Mouse (Mus musculus) midbrain, embryonic 11.5 days (tissue): ENCODE measurements around the gene C2cd3. TPM values are rescaled to one million over a fixed set of nuclear protein-coding genes. Genes with fewer than 3 reads are reported as not detected.

Experiments
- ATAC-seq: fragments of 200-750 bp; cut with Nextera tagmentation; 2 replicates; pipeline ENCODE4 v1.8.0; 2017; ENCODE audit warnings: moderate TSS enrichment, moderate library complexity; ENCODE audit not compliant: low FRiP score
- DNase-seq: peaks from one replicate; pipeline ENCODE4 v3.0.0; 2015; ENCODE audit warnings: low spot score; ENCODE audit errors: missing footprints
- H3K27ac ChIP-seq: fragments of 300-500 bp; sonication (generic); 2 replicates; pipeline ENCODE4 v1.5.1; 2014; ENCODE audit warnings: low read depth, low read length
- H3K27me3 ChIP-seq: fragments of 300-500 bp; sonication (generic); 2 replicates; pipeline ENCODE4 v1.6.1; 2014; ENCODE audit warnings: mild to moderate bottlenecking, low read length, moderate library complexity, mixed read lengths; ENCODE audit not compliant: control insufficient read depth, insufficient read depth
- H3K36me3 ChIP-seq: fragments of 300-500 bp; sonication (generic); 2 replicates; pipeline ENCODE4 v1.6.1; 2014; ENCODE audit warnings: mild to moderate bottlenecking, low read length, moderate library complexity, mixed read lengths; ENCODE audit not compliant: control insufficient read depth, insufficient read depth
- H3K4me1 ChIP-seq: fragments of 300-500 bp; sonication (generic); 2 replicates; pipeline ENCODE4 v1.6.1; 2014; ENCODE audit warnings: low read length; ENCODE audit not compliant: control insufficient read depth, insufficient read depth
- H3K4me2 ChIP-seq: fragments of 300-500 bp; sonication (generic); 2 replicates; pipeline ENCODE4 v1.6.1; 2014; ENCODE audit warnings: mild to moderate bottlenecking, moderate library complexity
- H3K4me3 ChIP-seq: fragments of 300-500 bp; sonication (generic); 2 replicates; pipeline ENCODE4 v1.5.1; 2014; ENCODE audit warnings: low read depth, low read length
- H3K9ac ChIP-seq: fragments of 300-500 bp; sonication (generic); 2 replicates; pipeline ENCODE4 v1.6.1; 2014; ENCODE audit warnings: low read length
- H3K9me3 ChIP-seq: fragments of 300-500 bp; sonication (generic); 2 replicates; pipeline ENCODE4 v1.6.1; 2016; ENCODE audit warnings: low read length; ENCODE audit not compliant: control insufficient read depth
- WGBS: fragments of 180-500 bp; shearing (Covaris S2); extraction: QIAGEN DNeasy Blood & Tissue Kit; methylation state at CpG from one replicate; pipeline ENCODE4 v1.1.7; 2014; 5-methylcytosine and 5-hydroxymethylcytosine counted together
- polyA plus RNA-seq: library from polyadenylated mRNA; unstranded; fragments of >200 nt; fragmentation: Nextera tagmentation; extraction: Ambion mirVana; gene quantifications from 2 replicates; pipeline ENCODE4 v1.2.1, GENCODE M21; 2014

The C2cd3 gene
- polyA plus RNA-seq, 1 experiment from 2014 or later: 36.0 TPM

DNA sequence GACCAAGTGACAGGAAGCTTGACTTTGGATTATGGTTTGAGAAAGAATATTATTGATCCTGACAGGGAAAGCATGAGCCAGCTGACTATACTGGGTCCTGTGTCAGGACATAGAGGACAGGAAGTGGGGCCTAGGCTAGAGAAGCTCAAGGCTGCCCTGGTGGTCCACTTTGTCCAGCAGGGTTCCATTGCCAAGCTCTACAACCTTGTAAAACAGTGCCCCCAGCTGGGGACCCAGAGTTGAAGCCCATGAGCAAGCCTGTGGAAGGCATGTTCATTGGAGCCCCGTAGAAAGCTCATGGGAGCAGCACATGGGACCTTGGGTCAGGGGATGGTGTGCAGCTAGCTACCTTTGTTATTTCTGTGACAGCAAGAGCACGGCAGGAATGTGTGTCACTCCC lies 20.2 kb downstream of the C2cd3 start:
- no peak overlapping the region for H3K4me2 ChIP-seq
- H3K27ac ChIP-seq: no peak overlapping the region
- peaks cover 13% of the 10 kb centered on the region for H3K36me3 ChIP-seq
- ATAC-seq (no peak), DNase-seq (peak; percentile 70)
- H3K4me3 ChIP-seq: no peak overlapping the region
- no peaks in the 10 kb centered on the region for H3K9me3 ChIP-seq
- no peaks in the 10 kb centered on the region for H3K4me1 ChIP-seq
- no peaks in the 10 kb centered on the region for H3K27me3 ChIP-seq
- H3K9ac ChIP-seq: no peak overlapping the region
- WGBS: 85% methylated on average over 2 of the region's 2 CpGs

DNA sequence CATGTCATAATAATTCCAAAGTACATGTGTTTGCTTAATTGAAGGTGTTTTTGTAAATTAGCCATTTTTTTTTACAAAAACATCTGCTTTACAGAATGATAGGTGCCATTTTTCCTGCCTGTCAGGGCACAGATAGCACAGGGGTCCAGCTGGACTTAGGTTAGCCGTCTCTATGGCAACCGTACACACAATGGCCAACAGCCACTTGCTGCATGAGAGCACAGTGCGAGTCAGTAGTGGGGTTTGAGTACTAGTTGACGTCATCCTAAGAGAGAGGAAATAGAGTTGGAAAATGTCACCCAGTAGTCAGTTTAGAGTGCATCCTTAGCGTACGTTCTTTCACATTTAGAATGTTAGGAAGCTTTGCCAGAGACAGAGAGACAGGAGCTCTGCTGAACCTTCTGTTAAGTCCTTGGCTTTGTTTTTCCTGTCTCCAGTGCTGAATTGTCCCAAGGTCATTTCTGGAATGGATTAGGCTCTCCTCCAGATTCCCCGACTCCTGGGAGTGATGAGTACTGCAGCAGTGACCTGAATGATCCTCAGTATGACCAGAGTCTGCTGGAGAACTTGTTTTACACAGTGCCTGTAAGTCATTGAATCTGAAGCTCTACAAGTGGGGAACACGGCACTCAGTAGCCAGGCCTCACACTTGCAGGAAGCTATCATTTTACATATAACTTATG lies 27.3 kb downstream of the C2cd3 start:
- ATAC-seq (peak; percentile 78), DNase-seq (peak; percentile 80)
- Histone ChIP-seq H3K4me1 (no peaks in the 10 kb centered on the region), H3K36me3 (peaks cover 28% of the 10 kb centered on the region), H3K4me2 (no peak overlapping the region), H3K4me3 (no peak overlapping the region), H3K9ac (no peak overlapping the region), H3K27ac (no peak overlapping the region), H3K27me3 (no peaks in the 10 kb centered on the region), H3K9me3 (no peaks in the 10 kb centered on the region)
- 58% methylated on average over 8 of the region's 8 CpGs for WGBS

DNA sequence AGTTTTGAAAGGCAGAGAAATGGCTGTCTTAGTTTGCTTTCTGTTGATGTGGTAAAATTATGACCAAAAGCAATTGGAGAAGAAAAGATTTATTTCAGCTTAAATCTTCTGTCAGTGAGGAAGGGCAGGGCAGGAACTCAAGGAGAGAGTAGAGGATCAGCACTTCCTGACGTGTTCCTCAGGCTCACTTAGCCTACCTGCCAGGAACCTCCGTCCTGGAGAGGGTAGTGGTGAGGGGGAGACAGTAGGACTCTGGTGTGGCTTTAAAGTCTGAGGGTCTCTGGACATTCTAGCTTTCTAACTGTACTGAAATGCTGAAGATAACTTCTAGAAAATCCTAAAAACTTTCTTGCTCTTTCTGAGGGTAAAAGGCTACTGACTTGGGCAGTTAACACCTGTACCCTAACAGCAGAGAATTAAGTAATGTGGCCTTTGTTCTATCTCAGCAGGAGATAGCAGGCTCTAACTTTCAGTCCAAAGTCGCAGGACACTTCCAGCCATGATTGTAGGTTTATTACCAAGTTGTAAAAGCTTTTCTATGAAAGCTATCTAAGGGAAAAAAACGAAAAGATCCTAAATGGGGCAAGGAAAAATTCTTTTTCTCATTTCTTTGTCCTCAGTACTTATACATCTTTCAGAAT lies 29.0 kb downstream of the C2cd3 start:
- H3K36me3 ChIP-seq: peaks cover 26% of the 10 kb centered on the region
- no peak overlapping the region for H3K4me3 ChIP-seq
- DNase-seq (peak; percentile 12), ATAC-seq (no peak)
- H3K9me3 ChIP-seq: no peaks in the 10 kb centered on the region
- no peaks in the 10 kb centered on the region for H3K27me3 ChIP-seq
- H3K4me2 ChIP-seq: no peak overlapping the region
- H3K27ac ChIP-seq: no peak overlapping the region
- no peaks in the 10 kb centered on the region for H3K4me1 ChIP-seq
- H3K9ac ChIP-seq: no peak overlapping the region
- 77% methylated on average over 4 of the region's 4 CpGs for WGBS

DNA sequence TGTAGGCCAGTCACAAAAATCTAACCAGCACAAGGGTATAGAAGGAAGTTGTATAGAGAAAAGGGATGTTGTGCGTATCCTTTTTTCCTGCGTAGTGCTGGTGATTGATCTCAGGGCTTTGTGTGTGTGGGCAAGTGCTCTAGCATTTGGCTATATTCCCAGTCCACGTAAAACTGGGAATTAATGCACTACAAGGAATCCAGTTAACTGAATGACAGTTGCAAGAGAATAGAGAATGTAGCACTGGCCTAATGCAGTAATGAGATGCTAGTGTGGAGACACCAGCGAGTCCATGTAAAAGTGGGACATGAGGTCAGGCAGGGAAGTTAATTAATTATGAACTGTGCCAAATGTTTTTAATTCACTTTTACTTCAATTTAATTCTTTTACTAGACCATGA lies 30.7 kb downstream of the C2cd3 start:
- peaks cover 29% of the 10 kb centered on the region for H3K36me3 ChIP-seq
- H3K4me2 ChIP-seq: no peak overlapping the region
- no peaks in the 10 kb centered on the region for H3K9me3 ChIP-seq
- DNase-seq (no peak), ATAC-seq (no peak)
- H3K4me1 ChIP-seq: no peaks in the 10 kb centered on the region
- no peak overlapping the region for H3K27ac ChIP-seq
- WGBS: 93% methylated on average over 4 of the region's 4 CpGs
- no peak overlapping the region for H3K9ac ChIP-seq
- no peak overlapping the region for H3K4me3 ChIP-seq
- H3K27me3 ChIP-seq: no peaks in the 10 kb centered on the region

GRCm38 (mm10) chr7:100407677-100408076 lies 35.6 kb downstream of the C2cd3 start:
- Histone ChIP-seq H3K27ac (no peak overlapping the region), H3K36me3 (peaks cover 28% of the 10 kb centered on the region), H3K9me3 (no peaks in the 10 kb centered on the region), H3K4me3 (no peak overlapping the region), H3K27me3 (no peaks in the 10 kb centered on the region), H3K4me1 (no peaks in the 10 kb centered on the region), H3K4me2 (no peak overlapping the region), H3K9ac (no peak overlapping the region)
- DNase-seq (no peak), ATAC-seq (no peak)
- WGBS: 94% methylated on average over 5 of the region's 5 CpGs

DNA sequence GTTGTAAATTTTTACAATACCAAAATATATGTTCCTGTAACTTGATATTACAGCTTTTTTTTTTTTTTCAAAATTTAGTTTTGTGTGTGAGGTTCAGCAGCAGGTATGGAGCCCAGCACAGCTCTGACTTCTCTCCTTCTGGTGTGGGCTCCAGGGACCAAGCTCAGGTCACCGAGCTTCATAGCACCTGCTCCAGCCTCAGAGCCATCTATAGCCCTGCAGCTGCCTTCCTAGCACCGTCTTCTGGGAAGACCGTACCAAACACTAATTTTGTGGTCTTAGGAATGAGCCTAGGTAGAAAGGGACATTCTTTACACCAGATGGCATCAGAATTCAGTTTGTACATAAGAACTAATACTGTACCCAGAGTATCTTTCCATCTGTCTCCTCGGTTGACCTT lies 36.7 kb downstream of the C2cd3 start:
- Histone ChIP-seq H3K9ac (no peak overlapping the region), H3K4me3 (no peak overlapping the region), H3K36me3 (peaks cover 23% of the 10 kb centered on the region), H3K9me3 (no peaks in the 10 kb centered on the region), H3K4me2 (no peak overlapping the region), H3K4me1 (no peaks in the 10 kb centered on the region), H3K27ac (no peak overlapping the region), H3K27me3 (no peaks in the 10 kb centered on the region)
- 94% methylated on average over 4 of the region's 4 CpGs for WGBS
- ATAC-seq (no peak), DNase-seq (no peak)

DNA sequence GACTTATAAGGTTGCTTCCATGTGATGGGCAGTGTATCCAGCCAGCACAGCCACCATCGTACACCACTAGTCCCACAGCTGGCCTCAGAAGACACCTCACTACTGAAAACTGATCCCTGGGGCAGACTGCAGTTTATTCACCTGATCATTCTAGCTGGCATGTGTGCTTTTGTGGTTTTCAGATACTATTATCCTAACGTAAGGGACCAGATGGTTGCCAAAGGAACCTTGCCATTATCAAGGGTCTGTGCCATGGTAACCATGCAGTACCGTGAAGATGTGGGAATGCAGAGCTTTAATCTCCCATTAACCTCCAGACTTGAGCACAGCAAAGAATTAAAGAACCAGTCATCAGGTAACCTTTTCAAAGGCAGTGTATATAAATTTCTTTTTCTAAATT lies 53.8 kb downstream of the C2cd3 start:
- WGBS: 90% methylated on average over 3 of the region's 3 CpGs
- Histone ChIP-seq H3K4me1 (no peaks in the 10 kb centered on the region), H3K36me3 (peaks cover 35% of the 10 kb centered on the region), H3K4me3 (no peak overlapping the region), H3K4me2 (no peak overlapping the region), H3K27ac (no peak overlapping the region), H3K9me3 (no peaks in the 10 kb centered on the region), H3K9ac (no peak overlapping the region), H3K27me3 (no peaks in the 10 kb centered on the region)
- DNase-seq (no peak), ATAC-seq (no peak)

GRCm38 (mm10) chr7:100429102-100429501 lies 57.1 kb downstream of the C2cd3 start:
- DNase-seq (no peak), ATAC-seq (no peak)
- Histone ChIP-seq H3K4me3 (no peak overlapping the region), H3K36me3 (peaks cover 43% of the 10 kb centered on the region), H3K27ac (no peak overlapping the region), H3K27me3 (no peaks in the 10 kb centered on the region), H3K9me3 (no peaks in the 10 kb centered on the region), H3K4me2 (no peak overlapping the region), H3K4me1 (no peaks in the 10 kb centered on the region), H3K9ac (no peak overlapping the region)
- 75% methylated on average over 3 of the region's 3 CpGs for WGBS

- no peak for DNase-seq
- no peak for ATAC-seq
- H3K27me3 ChIP-seq: no peaks in the 10 kb centered on the region
- peaks cover 35% of the 10 kb centered on the region for H3K36me3 ChIP-seq
- H3K27ac ChIP-seq: no peak overlapping the region
- no peaks in the 10 kb centered on the region for H3K9me3 ChIP-seq
- H3K4me3 ChIP-seq: no peak overlapping the region
- no peak overlapping the region for H3K4me2 ChIP-seq
- no peaks in the 10 kb centered on the region for H3K4me1 ChIP-seq
- 92% methylated on average over 11 of the region's 11 CpGs for WGBS
- H3K9ac ChIP-seq: no peak overlapping the region
These were observed 57.9 kb downstream of the C2cd3 start for GRCm38 (mm10) chr7:100429911-100430310.
